Mouse (Mus musculus) C2C12 (cell line): ENCODE results near the gene Mrpl43. TPM values are rescaled to one million over a fixed set of nuclear protein-coding genes. Genes with fewer than 3 reads are reported as not detected.
A peak's percentile ranks its signal among the peaks of the same experiment; 100 is the strongest.

Experiments
- H3K27me3 ChIP-seq: one replicate; pipeline ENCODE4 v1.6.1; 2011; ENCODE audit not compliant: control insufficient read depth, insufficient read depth, insufficient read length
- H3K36me3 ChIP-seq: one replicate; pipeline ENCODE4 v1.6.1; 2011; ENCODE audit not compliant: control insufficient read depth, insufficient read depth
- H3K4me3 ChIP-seq: one replicate; pipeline ENCODE4 v1.5.1; 2011; ENCODE audit warnings: mild to moderate bottlenecking, control low read depth; ENCODE audit not compliant: poor library complexity, insufficient read depth, severe bottlenecking
- H3K79me2 ChIP-seq: one replicate; pipeline ENCODE4 v1.6.1; 2011; ENCODE audit not compliant: control insufficient read depth, insufficient read depth
- H3K79me3 ChIP-seq: one replicate; pipeline ENCODE4 v1.6.1; 2011; ENCODE audit warnings: low read depth, control low read depth
- H3ac ChIP-seq: one replicate; pipeline ENCODE3; 2011; ENCODE audit warnings: low read depth; ENCODE audit not compliant: control insufficient read depth, insufficient read length
- CEBPB ChIP-seq: IDR thresholded peaks from one replicate; pipeline ENCODE4 v1.6.1; 2011; ENCODE audit warnings: low read depth, mild to moderate bottlenecking, control low read depth, moderate library complexity
- CTCF ChIP-seq: IDR thresholded peaks from one replicate; pipeline ENCODE4 v1.5.1; 2011; ENCODE audit not compliant: control insufficient read depth, insufficient read depth, insufficient read length
- FOSL1 ChIP-seq: IDR thresholded peaks from one replicate; pipeline ENCODE4 v1.8.0; 2011; ENCODE audit warnings: mild to moderate bottlenecking, low read length; ENCODE audit not compliant: poor library complexity, insufficient read depth, severe bottlenecking
- MAX ChIP-seq: IDR thresholded peaks from one replicate; pipeline ENCODE4 v1.6.1; 2011; ENCODE audit warnings: mild to moderate bottlenecking, control low read depth
- MYOD1 ChIP-seq: IDR thresholded peaks from one replicate; pipeline ENCODE4 v1.6.1; 2011; ENCODE audit warnings: low read depth; ENCODE audit not compliant: control insufficient read depth, insufficient read length
- MYOG ChIP-seq: IDR thresholded peaks from one replicate; pipeline ENCODE4 v1.6.1; 2011; ENCODE audit not compliant: control insufficient read depth, insufficient read length; ENCODE audit errors: extremely low read depth
- USF1 ChIP-seq: IDR thresholded peaks from one replicate; pipeline ENCODE4 v1.6.1; 2011; ENCODE audit warnings: low read depth, mild to moderate bottlenecking, control low read depth, moderate library complexity
- polyA plus RNA-seq: library from polyadenylated mRNA; unstranded; fragments of >200 nt; fragmentation: generic; extraction: Trizol; gene quantifications from one replicate; pipeline ENCODE4 v1.2.1, GENCODE M21; 2012; ENCODE audit warnings: missing spikeins

Mrpl43 gene
- polyA plus RNA-seq, 1 experiment, result 63.0 TPM

- H3K36me3 ChIP-seq, result peaks cover 18% of the 10 kb centered on the region
These were observed 11.7 kb upstream of the Mrpl43 start for GRCm38 (mm10) chr19:45017909-45018308.

GRCm38 (mm10) chr19:45017216-45017771 is 11.1 kb upstream of the Mrpl43 start:
- Histone ChIP-seq H3K36me3 (peaks cover 14% of the 10 kb centered on the region), H3ac (peak overlapping the region; percentile 99), H3K79me2 (peaks cover 50% of the 10 kb centered on the region), H3K27me3 (no peaks in the 10 kb centered on the region), H3K79me3 (peaks cover 38% of the 10 kb centered on the region), H3K4me3 (peak overlapping the region; percentile 53)
- TF ChIP-seq CEBPB, result no peak
- no peak for TF ChIP-seq MAX
- peak; percentile 20 for TF ChIP-seq CTCF
- TF ChIP-seq MYOD1, result no peak

More at GRCm38 (mm10) chr19:45017909-45018308, 11.7 kb upstream of the Mrpl43 start:
- Histone ChIP-seq H3K79me3 (peaks cover 40% of the 10 kb centered on the region), H3K79me2 (peaks cover 56% of the 10 kb centered on the region), H3ac (peak overlapping the region; percentile 99), H3K27me3 (no peaks in the 10 kb centered on the region), H3K4me3 (peak overlapping the region; percentile 53)
- TF ChIP-seq MAX (peak; percentile 33), MYOG (no peak)

GRCm38 (mm10) chr19:45016341-45017215 is 10.3 kb upstream of the Mrpl43 start:
- TF ChIP-seq CTCF (no peak), USF1 (peak; percentile 95), FOSL1 (no peak), MYOG (no peak), MYOD1 (no peak), MAX (peak; percentile 56), CEBPB (no peak)
- H3K4me3 ChIP-seq, result peak overlapping the region; percentile 53
- peak overlapping the region; percentile 49 for H3ac ChIP-seq
- H3K79me2 ChIP-seq, result peaks cover 43% of the 10 kb centered on the region
- no peaks in the 10 kb centered on the region for H3K27me3 ChIP-seq
- peaks cover 15% of the 10 kb centered on the region for H3K36me3 ChIP-seq
- peaks cover 33% of the 10 kb centered on the region for H3K79me3 ChIP-seq

- Histone ChIP-seq H3K4me3 (peak overlapping the region; percentile 38), H3K27me3 (no peaks in the 10 kb centered on the region), H3K79me2 (peaks cover 34% of the 10 kb centered on the region), H3K36me3 (peaks cover 17% of the 10 kb centered on the region), H3ac (peak overlapping the region; percentile 32), H3K79me3 (peaks cover 25% of the 10 kb centered on the region)
- peak; percentile 31 for TF ChIP-seq MYOD1
- peak; percentile 65 for TF ChIP-seq USF1
- TF ChIP-seq CTCF, result no peak
- TF ChIP-seq MAX, result no peak
- no peak for TF ChIP-seq FOSL1
These were observed 9.5 kb upstream of the Mrpl43 start for GRCm38 (mm10) chr19:45015518-45016281.

DNA sequence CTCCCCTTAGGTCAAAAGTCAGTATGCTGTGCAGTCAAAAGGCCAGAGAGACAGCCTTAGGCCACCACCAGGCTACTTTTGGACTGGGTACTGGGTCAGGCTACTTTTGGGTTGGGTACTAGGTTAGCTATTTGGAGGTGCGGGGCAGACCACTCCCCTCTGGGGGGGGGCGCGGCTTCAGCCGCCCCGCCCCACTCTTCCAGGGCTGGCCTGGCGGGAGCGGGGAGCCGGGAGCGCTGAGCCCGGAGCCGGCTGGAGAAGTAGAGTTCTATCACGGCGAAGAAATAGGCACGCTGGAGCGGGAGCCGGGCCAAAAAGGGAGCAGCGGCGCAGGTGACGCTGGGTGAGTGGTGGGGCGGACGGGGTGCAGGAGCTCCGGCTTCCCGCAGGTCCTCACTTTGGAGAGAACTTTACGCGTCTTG is 8.8 kb upstream of the Mrpl43 start:
- peak overlapping the region; percentile 32 for H3ac ChIP-seq
- H3K79me2 ChIP-seq, result peaks cover 27% of the 10 kb centered on the region
- H3K79me3 ChIP-seq, result peaks cover 18% of the 10 kb centered on the region
- H3K4me3 ChIP-seq, result peak overlapping the region; percentile 38
- no peaks in the 10 kb centered on the region for H3K27me3 ChIP-seq
- H3K36me3 ChIP-seq, result peaks cover 23% of the 10 kb centered on the region
- no peak for TF ChIP-seq CEBPB
